Mouse (Mus musculus) brain, adult 10 weeks (tissue): ENCODE data around the gene Gbp9. TPM values are rescaled to one million over a fixed set of nuclear protein-coding genes. Genes with fewer than 3 reads are reported as not detected.

Experiments used
- polyA plus RNA-seq: library from polyadenylated mRNA; stranded (reverse); fragments of 350-450 nt; fragmentation: Illumina TruSeq; extraction: RNeasy Lipid Tissue Mini Kit (QIAGEN cat#74804); gene quantifications from one replicate; pipeline ENCODE4 v1.2.3, GENCODE M21; 2015; ENCODE audit warnings: low read depth, low replicate concordance

Gene Gbp9
- 3.3 TPM for polyA plus RNA-seq

DNA sequence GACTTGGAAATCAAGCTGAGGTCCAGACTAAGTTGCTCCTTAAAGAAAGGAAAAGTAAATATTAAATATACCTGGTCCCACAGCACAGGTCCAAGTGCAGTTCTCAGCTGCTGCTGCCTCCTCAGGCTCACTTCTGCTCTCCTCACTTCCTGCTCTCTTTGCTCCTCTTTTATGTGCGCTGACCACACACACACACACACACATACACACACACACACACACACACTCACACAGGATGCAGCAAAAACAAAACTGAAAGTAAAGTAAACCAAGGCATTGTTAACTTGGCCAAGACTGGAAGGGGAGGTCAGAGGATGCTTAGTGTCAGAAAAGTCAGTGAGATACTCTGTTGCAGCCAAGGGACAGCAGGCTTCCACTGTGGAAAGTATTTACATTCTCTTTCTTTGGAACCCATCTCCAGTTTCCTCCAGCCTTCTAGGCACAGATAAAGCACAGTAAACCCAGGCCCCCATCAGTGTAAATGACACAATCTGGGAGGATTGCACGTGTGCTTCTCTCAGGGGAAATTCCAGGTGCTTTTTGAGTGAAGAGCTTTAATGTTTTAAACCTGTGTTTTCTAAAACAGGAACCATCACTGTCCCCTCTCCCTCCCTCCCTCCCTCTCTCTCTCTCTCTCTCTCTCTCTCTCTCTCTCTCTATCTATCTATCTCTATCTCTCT, at the start of gene Gbp9, which contains the start of the genes Gbp8 and Gbp4:
Gene Gbp9, minus strand, starts transcription at position 131 of the 680 bp plus-strand sequence.
Gene Gbp8, minus strand, starts transcription at position 132 of the 680 bp plus-strand sequence.
Gene Gbp4, minus strand, starts transcription at position 178 of the 680 bp plus-strand sequence.

Other genes starting within 250 kb of the Gbp9 start
- 0.42 TPM for gene Abcg3, start 156.8 kb downstream of the Gbp9 start, polyA plus RNA-seq
- gene Gbp8, start within 50 bp of the Gbp9 start, polyA plus RNA-seq: not detected
- 3.0 TPM for gene Gbp4, start within 50 bp of the Gbp9 start, polyA plus RNA-seq
- not detected for gene Gbp10, start 100.0 kb upstream of the Gbp9 start, polyA plus RNA-seq
- 0.46 TPM for gene Gm43302, start 154.2 kb upstream of the Gbp9 start, polyA plus RNA-seq
- 1.8 TPM for gene Gbp6, start 154.2 kb upstream of the Gbp9 start, polyA plus RNA-seq